Mouse (Mus musculus): ENCODE measurements around the gene Olfr49.

GRCm38 (mm10) chr14:54262622-54263021 lies 22.1 kb downstream of the Olfr49 start:
- TF ChIP-seq CTCF (IDR thresholded peaks at IDR 0.05; ENCODE audit: low read depth) (no peak), EP300 (optimal IDR thresholded peaks at IDR 0.05) (no peak)

Measured in stomach, postnatal 0 days (tissue).